9 mouse cellular contexts compared by ENCODE assay signal in genomic region chr12:56681096-56681811, GRCm38 (mm10). TPM values are rescaled to one million over a fixed set of nuclear protein-coding genes. Genes with fewer than 3 reads are reported as not detected.
DNase-seq lines count a peak whose midpoint lies in the region; ATAC-seq and TF ChIP-seq lines count a peak whose summit lies in the region.
"Had no signal": no experiment of that assay in that cellular context is flagged by ENCODE, and none has a peak within 500 bp of the region (broad histone marks: within the 10 kb centered on the region; RNA-seq: fewer than 3 reads in every experiment).

No protein-coding gene starts in this region.

- peak overlapping the region; percentile 37 for H3K4me2 ChIP-seq in forebrain, postnatal 0 days (ENCODE audit: low read depth)
- peak overlapping the region; percentile 54 for H3K4me2 ChIP-seq in limb, embryonic 11.5 days (ENCODE audit: low read depth, severe bottlenecking)
- peak overlapping the region; percentile 56 for H3K4me2 ChIP-seq in midbrain, postnatal 0 days (ENCODE audit: low read depth, low read length, poor library complexity, severe bottlenecking)

- no peaks in the 10 kb centered on the region for H3K36me3 ChIP-seq in forebrain, postnatal 0 days (ENCODE audit: insufficient read depth)
- H3K36me3 ChIP-seq in limb, embryonic 11.5 days (ENCODE audit: control insufficient read depth, insufficient read depth, low read length) = no peaks in the 10 kb centered on the region
- no peaks in the 10 kb centered on the region for H3K36me3 ChIP-seq in midbrain, postnatal 0 days (ENCODE audit: insufficient read depth, low read length)

- no peaks in the 10 kb centered on the region for H3K9me3 ChIP-seq in forebrain, postnatal 0 days (ENCODE audit: low read length)
- no peaks in the 10 kb centered on the region for H3K9me3 ChIP-seq in limb, embryonic 11.5 days (ENCODE audit: control insufficient read depth, low read length)
- no peaks in the 10 kb centered on the region for H3K9me3 ChIP-seq in midbrain, postnatal 0 days (ENCODE audit: low read length)

- H3K27me3 ChIP-seq in forebrain, postnatal 0 days (ENCODE audit: insufficient read depth, low read length) = peaks cover 86% of the 10 kb centered on the region
- H3K27me3 ChIP-seq in limb, embryonic 11.5 days (ENCODE audit: control insufficient read depth, insufficient read depth, low read length) = peaks cover 21% of the 10 kb centered on the region
- H3K27me3 ChIP-seq in midbrain, postnatal 0 days (ENCODE audit: insufficient read depth, low read length) = peaks cover 68% of the 10 kb centered on the region

- no peak overlapping the region for H3K4me3 ChIP-seq in lung, adult 2 months (replicated peaks; ENCODE audit: extremely low read depth, low read depth, low read length)
- H3K4me3 ChIP-seq in forebrain, postnatal 0 days (ENCODE audit: low read depth, low read length) = peak overlapping the region; percentile 12
- H3K4me3 ChIP-seq in limb, embryonic 11.5 days (ENCODE audit: low read depth, low read length) = peak overlapping the region; percentile 27
- peak overlapping the region; percentile 28 for H3K4me3 ChIP-seq in midbrain, postnatal 0 days (ENCODE audit: low read depth, low read length)
- H3K4me3 ChIP-seq: megakaryocyte, embryonic 14.5 days had no signal

- ATAC-seq in forebrain, postnatal 0 days = peak; percentile 60
- ATAC-seq in limb, embryonic 11.5 days (ENCODE audit: insufficient number of reproducible peaks, low FRiP score, low TSS enrichment, low read depth) = peak; percentile 72
- ATAC-seq in midbrain, postnatal 0 days (ENCODE audit: low FRiP score) = peak; percentile 72; the same call in 1 of the 2 replicates

- H3K9ac ChIP-seq in forebrain, postnatal 0 days = no peak overlapping the region
- peak overlapping the region; percentile 41; the same call in 1 of the 2 replicates for H3K9ac ChIP-seq in limb, embryonic 11.5 days (ENCODE audit: low read length)
- H3K9ac ChIP-seq in midbrain, postnatal 0 days (replicated peaks; ENCODE audit: low read length, poor library complexity, severe bottlenecking) = 0 out of 2 replicates have a peak overlapping the region, but pooled peaks have one; percentile 19

- no peak for TF ChIP-seq POLR2A in lung, adult 2 months (IDR thresholded peaks at IDR 0.05; ENCODE audit: borderline replicate concordance, extremely low read depth, low read depth, low read length)

- 3% methylated on average over 38 of the region's 38 CpGs for WGBS in lung, adult 2 months
- 2% methylated on average over 38 of the region's 38 CpGs for WGBS in forebrain, postnatal 0 days
- under 1% methylated on average over 38 of the region's 38 CpGs for WGBS in limb, embryonic 11.5 days
- whole genome bisulfite sequencing in midbrain, postnatal 0 days = under 1% methylated on average over 38 of the region's 38 CpGs

- H3K27ac ChIP-seq in forebrain, postnatal 0 days (ENCODE audit: low read depth, low read length) = no peak overlapping the region
- H3K27ac ChIP-seq in limb, embryonic 11.5 days (replicated peaks; ENCODE audit: low read depth, low read length) = no peak overlapping the region
- no peak overlapping the region for H3K27ac ChIP-seq in midbrain, postnatal 0 days (ENCODE audit: low read depth, low read length)

- no peak for DNase-seq in lung, adult 2 months
- DNase-seq in lung, postnatal 4 days = no peak
- DNase-seq in forebrain, postnatal 0 days = peak; percentile 45
- DNase-seq in limb, embryonic 11.5 days (ENCODE audit: low spot score) = peak; percentile 78
- peak; percentile 60 for DNase-seq in midbrain, postnatal 0 days (ENCODE audit: low spot score)
- no peak for DNase-seq in frontal cortex, postnatal 14 days (ENCODE audit: low spot score in 2 of 2)
- no peak for DNase-seq in spleen, postnatal 10 days (ENCODE audit: low spot score in 2 of 2)
- no peak for DNase-seq in spleen, postnatal 14 days (ENCODE audit: low spot score in 2 of 2)

- H3K4me1 ChIP-seq in lung, adult 2 months (ENCODE audit: control insufficient read depth, insufficient read depth, low read length) = no peaks in the 10 kb centered on the region
- no peaks in the 10 kb centered on the region; the same call in 1 of the 2 replicates for H3K4me1 ChIP-seq in forebrain, postnatal 0 days (ENCODE audit: insufficient read depth)
- H3K4me1 ChIP-seq in limb, embryonic 11.5 days (ENCODE audit: control insufficient read depth, insufficient read depth, low read length) = 0 out of 2 replicates have a peak, but pooled peaks cover 3% of the 10 kb centered on the region
- H3K4me1 ChIP-seq in midbrain, postnatal 0 days (ENCODE audit: insufficient read depth, low read length) = peaks cover 6% of the 10 kb centered on the region

- TF ChIP-seq CTCF in lung, adult 2 months (IDR thresholded peaks at IDR 0.05; ENCODE audit: insufficient read depth, low read length) = peak; percentile 34; the same call in 1 of the 2 replicates
- peak; percentile 59 for TF ChIP-seq CTCF in forebrain, postnatal 0 days (IDR thresholded peaks at IDR 0.05; ENCODE audit: low read depth)
- peak; percentile 69 for TF ChIP-seq CTCF in midbrain, postnatal 0 days (IDR thresholded peaks at IDR 0.05)

RNA-seq across cellular contexts. Expression of gene Pax9, which starts 10.3 kb away (rescaled TPM):
- 0.98 and 16.8 TPM in 2 replicates for polyA plus RNA-seq in lung, adult 2 months (2012; rRNA removed)
- 0.38 TPM in 1 of 2 replicates, not detected in the other for total RNA-seq in forebrain, postnatal 0 days (2014; rRNA removed)
- not detected in 2 replicates for polyA plus RNA-seq in forebrain, postnatal 0 days (2015; fragmentation: Nextera tagmentation; extraction: Ambion mirVana)
- 3.1 and 3.8 TPM in 2 replicates for polyA plus RNA-seq in limb, embryonic 11.5 days (2014; fragmentation: Nextera tagmentation; extraction: Ambion mirVana)
- total RNA-seq in midbrain, postnatal 0 days (2014; rRNA removed) = not detected in 2 replicates
- polyA plus RNA-seq in midbrain, postnatal 0 days (2015; fragmentation: Nextera tagmentation; extraction: Ambion mirVana) = not detected in 2 replicates

Comparison
In these comparisons a context has a peak if more than half of its experiments do, and no peak if none do; other contexts are left out.
1. DNase-seq: peak in forebrain, postnatal 0 days (single experiment), limb, embryonic 11.5 days (single experiment) and midbrain, postnatal 0 days (single experiment); none in lung, adult 2 months (single experiment), lung, postnatal 4 days (0 of 2), frontal cortex, postnatal 14 days (0 of 2), spleen, postnatal 10 days (0 of 2) and spleen, postnatal 14 days (0 of 2).
2. Peak in every context shown above with its lines, with median percentiles within 50 percentile points of each other: CTCF ChIP-seq, ATAC-seq and H3K4me2 ChIP-seq.